Mouse (Mus musculus): ENCODE data around the gene Sorcs3.

Sorcs3 gene

GRCm38 (mm10) chr19:48706924-48707320, 501.1 kb downstream of the Sorcs3 start:
- CTCF ChIA-PET, result no interaction called here

- CTCF ChIA-PET, result no interaction called here
Observed at GRCm38 (mm10) chr19:48725851-48726419, 520.1 kb downstream of the Sorcs3 start.

- CTCF ChIA-PET, result no interaction called here
Observed at GRCm38 (mm10) chr19:48727048-48727447, 521.2 kb downstream of the Sorcs3 start.

- CTCF ChIA-PET, result no interaction called here
Observed at GRCm38 (mm10) chr19:48727601-48728000, 521.8 kb downstream of the Sorcs3 start.

GRCm38 (mm10) chr19:48731731-48732130, 525.9 kb downstream of the Sorcs3 start:
- CTCF ChIA-PET, result no interaction called here

GRCm38 (mm10) chr19:48734370-48734769, 528.5 kb downstream of the Sorcs3 start:
- CTCF ChIA-PET, result no interaction called here

GRCm38 (mm10) chr19:48737554-48737953, 531.7 kb downstream of the Sorcs3 start:
- CTCF ChIA-PET, result no interaction called here

GRCm38 (mm10) chr19:48755156-48755555, 549.3 kb downstream of the Sorcs3 start:
- CTCF ChIA-PET, result no interaction called here

GRCm38 (mm10) chr19:48756831-48757230, 551.0 kb downstream of the Sorcs3 start:
- CTCF ChIA-PET, result interaction anchor here (0.8 kb wide), 1 partner anchor 28 kb away, joined by 6 read pairs; no protein-coding TSS in a partner anchor

GRCm38 (mm10) chr19:48766524-48766923, 560.7 kb downstream of the Sorcs3 start:
- CTCF ChIA-PET, result no interaction called here

- CTCF ChIA-PET, result no interaction called here
Observed at GRCm38 (mm10) chr19:48771565-48771964, 565.7 kb downstream of the Sorcs3 start.

GRCm38 (mm10) chr19:48779095-48779765, 573.4 kb downstream of the Sorcs3 start:
- CTCF ChIA-PET, result no interaction called here

- CTCF ChIA-PET, result no interaction called here
Observed at GRCm38 (mm10) chr19:48780813-48781212, 575.0 kb downstream of the Sorcs3 start.

- CTCF ChIA-PET, result no interaction called here
Observed at GRCm38 (mm10) chr19:48782024-48782721, 576.3 kb downstream of the Sorcs3 start.

- CTCF ChIA-PET, result no interaction called here
Observed at GRCm38 (mm10) chr19:48787269-48787668, 581.4 kb downstream of the Sorcs3 start.

GRCm38 (mm10) chr19:48804546-48804945, 598.7 kb downstream of the Sorcs3 start:
- CTCF ChIA-PET, result no interaction called here

- CTCF ChIA-PET, result no interaction called here
Observed at GRCm38 (mm10) chr19:48811541-48811940, 605.7 kb downstream of the Sorcs3 start.

- CTCF ChIA-PET, result no interaction called here
Observed at GRCm38 (mm10) chr19:48813823-48814222, 608.0 kb downstream of the Sorcs3 start.

- CTCF ChIA-PET, result no interaction called here
Observed at GRCm38 (mm10) chr19:48815064-48815463, 609.2 kb downstream of the Sorcs3 start.

- CTCF ChIA-PET, result no interaction called here
Observed at GRCm38 (mm10) chr19:48820493-48821282, 614.9 kb downstream of the Sorcs3 start.

GRCm38 (mm10) chr19:48821283-48821715, 615.5 kb downstream of the Sorcs3 start:
- CTCF ChIA-PET, result no interaction called here

GRCm38 (mm10) chr19:48834342-48834741, 628.5 kb downstream of the Sorcs3 start:
- CTCF ChIA-PET, result no interaction called here
